Mouse (Mus musculus): ENCODE measurements at regions not wholly inside any gene's neighbourhood (a gene's known extent, or its start where the extent isn't known, plus 50 kb on each side); places are given as distances from the start of the nearest gene placed in this dataset.
A peak's percentile ranks its signal among the peaks of the same experiment; 100 is the strongest.

GRCm38 (mm10) chr10:99416896-99417479 is 154.0 kb downstream of the Dusp6 start:
- Histone ChIP-seq H3K27ac (ENCODE audit: low read length) (no peak overlapping the region), H3K4me3 (ENCODE audit: low read length) (no peak overlapping the region), H3K4me2 (ENCODE audit: low read depth, low read length) (no peak overlapping the region), H3K27me3 (ENCODE audit: control insufficient read depth, insufficient read depth, low read depth, low read length) (no peaks in the 10 kb centered on the region), H3K4me1 (replicated peaks; ENCODE audit: control insufficient read depth, insufficient read depth, low read length) (no peaks in the 10 kb centered on the region), H3K9ac (ENCODE audit: low read length) (no peak overlapping the region), H3K9me3 (ENCODE audit: control insufficient read depth, low read length) (no peaks in the 10 kb centered on the region), H3K36me3 (ENCODE audit: control insufficient read depth, insufficient read depth, low read length) (no peaks in the 10 kb centered on the region; the same call in 1 of the 2 replicates)
- 39% methylated on average over 3 of the region's 3 CpGs for WGBS
- no peak for ATAC-seq (ENCODE audit: low read depth)

- Histone ChIP-seq H3K4me2 (ENCODE audit: low read depth, low read length) (no peak overlapping the region), H3K36me3 (ENCODE audit: control insufficient read depth, insufficient read depth, low read length) (no peaks in the 10 kb centered on the region), H3K9ac (ENCODE audit: low read length) (no peak overlapping the region), H3K27me3 (ENCODE audit: control insufficient read depth, insufficient read depth, low read depth, low read length) (no peaks in the 10 kb centered on the region), H3K9me3 (ENCODE audit: control insufficient read depth, low read length) (no peaks in the 10 kb centered on the region), H3K4me1 (replicated peaks; ENCODE audit: control insufficient read depth, insufficient read depth, low read length) (no peaks in the 10 kb centered on the region), H3K4me3 (ENCODE audit: low read length) (no peak overlapping the region), H3K27ac (ENCODE audit: low read length) (no peak overlapping the region)
- ATAC-seq (ENCODE audit: low read depth), result peak; percentile 38; the same call in 1 of the 2 replicates
- 35% methylated on average over 7 of the region's 7 CpGs for WGBS
These were observed 154.6 kb downstream of the Dusp6 start for GRCm38 (mm10) chr10:99417591-99417990.

- no peak overlapping the region for H3K4me2 ChIP-seq (ENCODE audit: low read depth, low read length)
- no peaks in the 10 kb centered on the region for H3K9me3 ChIP-seq (ENCODE audit: control insufficient read depth, low read length)
- no peaks in the 10 kb centered on the region for H3K36me3 ChIP-seq (ENCODE audit: control insufficient read depth, insufficient read depth, low read length)
- H3K27me3 ChIP-seq (ENCODE audit: control insufficient read depth, insufficient read depth, low read depth, low read length), result no peaks in the 10 kb centered on the region
- H3K4me3 ChIP-seq (ENCODE audit: low read length), result no peak overlapping the region
- H3K4me1 ChIP-seq (replicated peaks; ENCODE audit: control insufficient read depth, insufficient read depth, low read length), result no peaks in the 10 kb centered on the region
- no peak overlapping the region for H3K9ac ChIP-seq (ENCODE audit: low read length)
- no peak overlapping the region for H3K27ac ChIP-seq (ENCODE audit: low read length)
- ATAC-seq (ENCODE audit: low read depth), result no peak
These were observed 155.5 kb downstream of the Dusp6 start for GRCm38 (mm10) chr10:99418497-99418896.

GRCm38 (mm10) chr10:99419532-99419931 is 156.5 kb downstream of the Dusp6 start:
- no peak overlapping the region for H3K4me2 ChIP-seq (ENCODE audit: low read depth, low read length)
- no peak overlapping the region for H3K27ac ChIP-seq (ENCODE audit: low read length)
- no peak overlapping the region for H3K9ac ChIP-seq (ENCODE audit: low read length)
- H3K27me3 ChIP-seq (ENCODE audit: control insufficient read depth, insufficient read depth, low read depth, low read length), result no peaks in the 10 kb centered on the region
- no peak overlapping the region for H3K4me3 ChIP-seq (ENCODE audit: low read length)
- H3K4me1 ChIP-seq (replicated peaks; ENCODE audit: control insufficient read depth, insufficient read depth, low read length), result no peaks in the 10 kb centered on the region
- WGBS, result 79% methylated on average over 7 of the region's 7 CpGs
- no peaks in the 10 kb centered on the region for H3K9me3 ChIP-seq (ENCODE audit: control insufficient read depth, low read length)
- H3K36me3 ChIP-seq (ENCODE audit: control insufficient read depth, insufficient read depth, low read length), result no peaks in the 10 kb centered on the region
- ATAC-seq (ENCODE audit: low read depth), result no peak

- Histone ChIP-seq H3K4me2 (ENCODE audit: low read depth, low read length) (no peak overlapping the region), H3K9ac (ENCODE audit: low read length) (no peak overlapping the region), H3K4me3 (ENCODE audit: low read length) (no peak overlapping the region), H3K9me3 (ENCODE audit: control insufficient read depth, low read length) (no peaks in the 10 kb centered on the region), H3K36me3 (ENCODE audit: control insufficient read depth, insufficient read depth, low read length) (no peaks in the 10 kb centered on the region), H3K4me1 (replicated peaks; ENCODE audit: control insufficient read depth, insufficient read depth, low read length) (no peaks in the 10 kb centered on the region), H3K27me3 (ENCODE audit: control insufficient read depth, insufficient read depth, low read depth, low read length) (no peaks in the 10 kb centered on the region), H3K27ac (ENCODE audit: low read length) (no peak overlapping the region)
- ATAC-seq (ENCODE audit: low read depth), result peak; percentile 49; the same call in 1 of the 2 replicates
- WGBS, result 81% methylated on average over 5 of the region's 5 CpGs
These were observed 160.4 kb downstream of the Dusp6 start for GRCm38 (mm10) chr10:99423406-99423805.

DNA sequence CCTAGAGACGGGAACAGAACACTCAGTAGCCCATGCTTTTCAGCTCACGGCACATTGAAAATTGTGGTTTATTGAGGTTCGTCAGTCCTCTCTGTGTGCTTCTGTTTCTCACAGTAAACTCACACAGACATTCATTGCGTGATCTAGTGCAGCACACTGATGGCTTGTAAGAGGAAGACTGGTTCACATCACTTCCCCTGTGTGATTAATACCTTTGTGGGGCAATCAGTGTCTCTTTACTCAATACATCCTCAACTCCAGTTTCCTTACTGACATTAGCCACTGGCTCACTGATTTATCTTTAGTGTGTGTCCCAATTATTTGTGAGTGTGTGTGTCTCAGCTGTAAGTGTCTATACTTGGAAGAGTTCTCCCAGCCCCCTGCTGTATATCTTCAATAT is 162.2 kb downstream of the Dusp6 start:
- Histone ChIP-seq H3K36me3 (ENCODE audit: control insufficient read depth, insufficient read depth, low read length) (no peaks in the 10 kb centered on the region), H3K9ac (ENCODE audit: low read length) (no peak overlapping the region), H3K4me1 (replicated peaks; ENCODE audit: control insufficient read depth, insufficient read depth, low read length) (no peaks in the 10 kb centered on the region), H3K9me3 (ENCODE audit: control insufficient read depth, low read length) (no peaks in the 10 kb centered on the region), H3K27me3 (ENCODE audit: control insufficient read depth, insufficient read depth, low read depth, low read length) (no peaks in the 10 kb centered on the region), H3K4me2 (ENCODE audit: low read depth, low read length) (no peak overlapping the region), H3K27ac (ENCODE audit: low read length) (no peak overlapping the region), H3K4me3 (ENCODE audit: low read length) (no peak overlapping the region)
- ATAC-seq (ENCODE audit: low read depth), result no peak
- WGBS, result 79% methylated on average over 4 of the region's 4 CpGs

GRCm38 (mm10) chr10:99430175-99430574 is 167.1 kb downstream of the Dusp6 start:
- peaks cover 4% of the 10 kb centered on the region; the same call in 1 of the 2 replicates for H3K4me1 ChIP-seq (replicated peaks; ENCODE audit: control insufficient read depth, insufficient read depth, low read length)
- H3K27ac ChIP-seq (ENCODE audit: low read length), result no peak overlapping the region
- 83% methylated on average over 9 of the region's 9 CpGs for WGBS
- no peaks in the 10 kb centered on the region for H3K9me3 ChIP-seq (ENCODE audit: control insufficient read depth, low read length)
- no peak overlapping the region for H3K4me3 ChIP-seq (ENCODE audit: low read length)
- H3K27me3 ChIP-seq (ENCODE audit: control insufficient read depth, insufficient read depth, low read depth, low read length), result no peaks in the 10 kb centered on the region
- no peak for ATAC-seq (ENCODE audit: low read depth)
- no peaks in the 10 kb centered on the region for H3K36me3 ChIP-seq (ENCODE audit: control insufficient read depth, insufficient read depth, low read length)
- no peak overlapping the region for H3K4me2 ChIP-seq (ENCODE audit: low read depth, low read length)
- no peak overlapping the region for H3K9ac ChIP-seq (ENCODE audit: low read length)

DNA sequence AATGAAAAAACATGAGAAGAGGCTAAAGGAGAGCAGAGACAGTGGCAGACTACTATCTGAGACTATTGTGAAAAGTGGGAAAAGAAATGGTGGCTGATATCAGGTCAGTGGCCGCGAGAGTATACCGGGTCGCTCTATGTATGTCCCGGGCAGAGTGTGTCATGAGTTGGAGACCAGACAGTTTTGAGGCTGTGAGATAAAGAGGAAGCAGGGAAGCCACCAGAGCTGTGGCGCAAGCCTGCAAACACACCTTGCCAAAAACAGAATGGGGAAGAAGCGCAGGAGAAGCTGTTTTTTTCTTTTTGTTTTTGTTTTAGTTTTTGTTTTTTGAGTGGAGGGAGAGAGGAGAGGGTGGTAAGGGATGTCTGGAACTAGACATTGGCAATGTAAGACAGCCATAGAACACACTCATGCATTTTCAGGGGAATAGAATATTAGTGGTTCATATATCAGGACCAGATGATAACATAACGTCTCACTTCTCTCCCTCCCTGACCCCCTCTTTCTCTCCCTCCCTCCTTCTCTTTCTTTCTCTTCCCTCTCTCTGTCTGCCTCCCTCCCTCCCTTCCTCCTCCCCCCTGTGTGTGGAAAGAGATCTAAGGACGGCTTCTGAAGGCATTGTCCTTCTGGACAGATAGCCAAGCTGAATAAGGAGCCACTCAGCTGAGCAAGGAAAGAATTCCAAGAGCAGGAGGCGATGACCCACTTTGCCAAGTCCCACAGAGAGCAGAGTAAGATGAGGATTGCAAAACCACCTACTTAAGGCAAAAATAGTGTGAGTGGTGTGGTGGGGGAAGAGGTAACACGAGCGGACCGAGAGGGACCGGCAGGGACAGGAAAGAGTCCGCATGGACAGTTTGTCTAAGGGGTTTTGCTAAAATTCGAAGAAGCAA is 167.9 kb downstream of the Dusp6 start:
- H3K9me3 ChIP-seq (ENCODE audit: control insufficient read depth, low read length), result no peaks in the 10 kb centered on the region

DNA sequence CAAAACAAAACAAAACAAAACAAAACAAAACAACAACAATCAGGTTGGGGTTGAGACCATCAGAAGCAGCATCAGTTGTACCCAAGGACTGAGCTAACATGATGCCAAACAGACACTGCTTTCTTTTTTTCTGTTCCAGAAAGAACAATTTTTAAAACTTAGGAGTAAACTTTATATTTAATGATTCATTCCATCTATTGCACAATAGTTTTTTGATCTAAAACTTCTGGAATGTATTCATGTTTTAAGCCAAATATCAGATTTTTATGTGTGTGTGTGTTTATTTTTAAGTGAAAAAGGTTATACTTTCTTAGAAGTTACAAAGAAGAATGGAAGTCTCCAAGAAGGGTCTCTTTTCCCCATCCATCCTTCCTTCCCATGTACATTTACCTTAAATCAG is 174.0 kb downstream of the Dusp6 start:
- Histone ChIP-seq H3K27me3 (ENCODE audit: control insufficient read depth, insufficient read depth, low read depth, low read length) (no peaks in the 10 kb centered on the region), H3K4me2 (ENCODE audit: low read depth, low read length) (no peak overlapping the region), H3K27ac (ENCODE audit: low read length) (no peak overlapping the region), H3K4me1 (replicated peaks; ENCODE audit: control insufficient read depth, insufficient read depth, low read length) (peaks cover 8% of the 10 kb centered on the region), H3K4me3 (ENCODE audit: low read length) (no peak overlapping the region), H3K9ac (ENCODE audit: low read length) (no peak overlapping the region), H3K36me3 (ENCODE audit: control insufficient read depth, insufficient read depth, low read length) (no peaks in the 10 kb centered on the region), H3K9me3 (ENCODE audit: control insufficient read depth, low read length) (no peaks in the 10 kb centered on the region)
- ATAC-seq (ENCODE audit: low read depth), result no peak

More for the DNA sequence above, 167.9 kb downstream of the Dusp6 start:
- Histone ChIP-seq H3K4me2 (ENCODE audit: low read depth, low read length) (no peak overlapping the region), H3K27me3 (ENCODE audit: control insufficient read depth, insufficient read depth, low read depth, low read length) (no peaks in the 10 kb centered on the region), H3K4me3 (ENCODE audit: low read length) (no peak overlapping the region), H3K27ac (ENCODE audit: low read length) (no peak overlapping the region), H3K36me3 (ENCODE audit: control insufficient read depth, insufficient read depth, low read length) (no peaks in the 10 kb centered on the region), H3K4me1 (replicated peaks; ENCODE audit: control insufficient read depth, insufficient read depth, low read length) (peaks cover 4% of the 10 kb centered on the region; the same call in 1 of the 2 replicates), H3K9ac (ENCODE audit: low read length) (no peak overlapping the region)
- 57% methylated on average over 16 of the region's 16 CpGs for WGBS
- peak; percentile 43; the same call in 1 of the 2 replicates for ATAC-seq (ENCODE audit: low read depth)

All from lung, embryonic 16.5 days (tissue).